Mouse (Mus musculus): Measurements from ENCODE around the gene Ap5z1. TPM values are rescaled to one million over a fixed set of nuclear protein-coding genes. Genes with fewer than 3 reads are reported as not detected.

Gene Ap5z1
- polyA plus RNA-seq, 1 experiment from 2014 or later, result 13.9 TPM

DNA sequence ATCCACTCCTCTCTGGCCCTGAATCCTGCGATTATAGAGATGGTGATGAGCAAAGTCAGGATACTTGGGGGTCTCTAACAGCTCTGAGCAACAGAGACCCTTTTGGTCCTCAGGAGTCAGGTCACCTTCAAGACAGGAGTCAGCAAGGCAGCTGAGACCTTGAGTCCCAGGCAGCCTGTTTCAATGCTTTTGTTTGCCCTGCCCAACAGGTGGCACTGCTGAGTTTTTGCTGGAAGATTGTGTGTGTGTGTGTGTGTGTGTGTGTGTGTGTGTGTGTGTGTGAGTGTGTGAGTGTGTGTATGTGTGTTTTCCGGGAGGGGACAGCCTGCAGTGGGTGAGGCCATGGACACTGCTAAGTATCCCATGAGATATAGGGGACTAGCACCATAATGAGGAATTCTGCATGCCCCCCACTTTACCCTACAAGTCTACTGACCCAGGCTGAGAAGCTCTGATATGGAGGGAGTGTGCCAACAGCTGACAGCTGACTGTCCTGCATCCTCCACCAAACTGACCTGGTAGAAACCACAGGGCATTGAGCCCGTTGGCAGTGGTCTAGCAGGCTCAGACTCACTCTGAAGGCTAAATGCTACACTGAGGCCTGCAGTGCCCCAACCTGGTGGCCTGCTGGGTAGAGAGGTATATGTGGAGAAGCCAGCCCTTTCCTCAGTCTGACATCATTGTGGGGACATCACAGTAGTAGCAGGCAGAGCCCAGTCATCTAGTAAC is 42.1 kb downstream of the Ap5z1 start:
- no peak overlapping the region for H3K4me3 ChIP-seq (replicated peaks; ENCODE audit: low read depth, low read length)
- H3K4me1 ChIP-seq (ENCODE audit: control insufficient read depth, insufficient read depth, low read length), result peaks cover 12% of the 10 kb centered on the region
- no peak for DNase-seq
- H3K36me3 ChIP-seq (ENCODE audit: control insufficient read depth, insufficient read depth, low read length), result 0 out of 2 replicates have a peak, but pooled peaks cover 9% of the 10 kb centered on the region
- ATAC-seq (ENCODE audit: low FRiP score, low TSS enrichment), result no peak
- no peaks in the 10 kb centered on the region for H3K9me3 ChIP-seq (ENCODE audit: control insufficient read depth, low read length)
- no peak overlapping the region for H3K4me2 ChIP-seq (ENCODE audit: low read length)
- no peaks in the 10 kb centered on the region for H3K27me3 ChIP-seq (ENCODE audit: control insufficient read depth, insufficient read depth, low read length)
- WGBS, result 85% methylated on average over 3 of the region's 3 CpGs
- H3K27ac ChIP-seq (replicated peaks; ENCODE audit: low read depth, low read length), result no peak overlapping the region
- H3K9ac ChIP-seq (replicated peaks; ENCODE audit: low read length), result no peak overlapping the region

- peak overlapping the region; percentile 51 for H3K4me2 ChIP-seq (ENCODE audit: low read length)
- peak overlapping the region; percentile 60 for H3K9ac ChIP-seq (replicated peaks; ENCODE audit: low read length)
- H3K4me1 ChIP-seq (ENCODE audit: control insufficient read depth, insufficient read depth, low read length), result peaks cover 12% of the 10 kb centered on the region
- H3K36me3 ChIP-seq (ENCODE audit: control insufficient read depth, insufficient read depth, low read length), result 0 out of 2 replicates have a peak, but pooled peaks cover 9% of the 10 kb centered on the region
- peak; percentile 61 for DNase-seq
- peak overlapping the region; percentile 26 for H3K4me3 ChIP-seq (replicated peaks; ENCODE audit: low read depth, low read length)
- H3K27ac ChIP-seq (replicated peaks; ENCODE audit: low read depth, low read length), result peak overlapping the region; percentile 84
- H3K9me3 ChIP-seq (ENCODE audit: control insufficient read depth, low read length), result no peaks in the 10 kb centered on the region
- no peaks in the 10 kb centered on the region for H3K27me3 ChIP-seq (ENCODE audit: control insufficient read depth, insufficient read depth, low read length)
- WGBS, result 6% methylated on average over 15 of the region's 15 CpGs
- no peak; the same call in 1 of the 2 replicates for ATAC-seq (ENCODE audit: low FRiP score, low TSS enrichment)
Observed at GRCm38 (mm10) chr5:142509141-142510060, 45.7 kb downstream of the Ap5z1 start.

DNA sequence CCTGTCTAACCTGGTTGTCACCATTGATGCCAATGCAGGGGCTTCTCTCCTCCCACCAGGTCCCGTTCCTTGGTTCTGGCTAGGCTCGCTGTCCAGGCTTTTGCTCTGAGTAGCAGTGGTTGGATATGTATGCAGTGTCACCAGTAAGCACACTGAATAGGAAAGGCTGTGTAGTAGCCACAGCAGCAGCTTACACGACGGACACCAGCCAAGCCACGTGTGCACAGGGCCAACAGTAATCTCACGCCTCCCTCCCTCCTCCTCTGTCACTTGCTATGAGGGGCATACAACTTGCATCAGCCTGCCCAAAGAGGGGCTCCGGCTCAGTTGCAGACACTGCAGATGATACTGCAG is 46.3 kb downstream of the Ap5z1 start:
- Histone ChIP-seq H3K4me1 (ENCODE audit: control insufficient read depth, insufficient read depth, low read length) (peaks cover 12% of the 10 kb centered on the region), H3K9me3 (ENCODE audit: control insufficient read depth, low read length) (no peaks in the 10 kb centered on the region), H3K36me3 (ENCODE audit: control insufficient read depth, insufficient read depth, low read length) (0 out of 2 replicates have a peak, but pooled peaks cover 9% of the 10 kb centered on the region), H3K4me3 (replicated peaks; ENCODE audit: low read depth, low read length) (no peak overlapping the region), H3K27me3 (ENCODE audit: control insufficient read depth, insufficient read depth, low read length) (no peaks in the 10 kb centered on the region), H3K4me2 (ENCODE audit: low read length) (no peak overlapping the region), H3K27ac (replicated peaks; ENCODE audit: low read depth, low read length) (peak overlapping the region; percentile 84), H3K9ac (replicated peaks; ENCODE audit: low read length) (peak overlapping the region; percentile 60; the same call in 1 of the 2 replicates)
- 34% methylated on average over 7 of the region's 7 CpGs for WGBS
- DNase-seq (peak; percentile 31), ATAC-seq (ENCODE audit: low FRiP score, low TSS enrichment) (no peak)

DNA sequence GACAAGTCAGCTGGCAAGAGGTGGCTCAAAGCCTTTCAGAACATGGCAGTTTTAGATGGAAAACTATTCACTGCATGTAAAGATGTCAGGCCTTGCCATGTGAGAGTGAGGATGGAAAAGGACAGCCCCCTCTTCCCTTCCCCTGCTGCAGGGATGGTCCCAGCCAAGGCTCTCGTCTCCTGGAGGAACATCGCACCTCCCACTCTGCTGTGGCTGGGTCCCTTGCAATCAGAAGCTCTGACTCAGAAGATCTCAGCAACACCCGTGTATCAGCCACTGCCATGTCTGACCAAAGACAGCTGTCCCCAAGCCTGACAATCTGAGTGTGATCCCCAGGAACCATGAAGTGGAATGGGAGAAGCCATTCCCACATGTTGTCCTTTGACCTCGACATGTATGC is 48.4 kb downstream of the Ap5z1 start:
- peaks cover 12% of the 10 kb centered on the region for H3K4me1 ChIP-seq (ENCODE audit: control insufficient read depth, insufficient read depth, low read length)
- no peaks in the 10 kb centered on the region for H3K9me3 ChIP-seq (ENCODE audit: control insufficient read depth, low read length)
- ATAC-seq (ENCODE audit: low FRiP score, low TSS enrichment), result no peak
- no peak overlapping the region for H3K4me3 ChIP-seq (replicated peaks; ENCODE audit: low read depth, low read length)
- no peaks in the 10 kb centered on the region for H3K27me3 ChIP-seq (ENCODE audit: control insufficient read depth, insufficient read depth, low read length)
- no peaks in the 10 kb centered on the region for H3K36me3 ChIP-seq (ENCODE audit: control insufficient read depth, insufficient read depth, low read length)
- H3K27ac ChIP-seq (replicated peaks; ENCODE audit: low read depth, low read length), result no peak overlapping the region
- no peak for DNase-seq
- 83% methylated on average over 4 of the region's 4 CpGs for WGBS
- no peak overlapping the region for H3K9ac ChIP-seq (replicated peaks; ENCODE audit: low read length)
- no peak overlapping the region for H3K4me2 ChIP-seq (ENCODE audit: low read length)

DNA sequence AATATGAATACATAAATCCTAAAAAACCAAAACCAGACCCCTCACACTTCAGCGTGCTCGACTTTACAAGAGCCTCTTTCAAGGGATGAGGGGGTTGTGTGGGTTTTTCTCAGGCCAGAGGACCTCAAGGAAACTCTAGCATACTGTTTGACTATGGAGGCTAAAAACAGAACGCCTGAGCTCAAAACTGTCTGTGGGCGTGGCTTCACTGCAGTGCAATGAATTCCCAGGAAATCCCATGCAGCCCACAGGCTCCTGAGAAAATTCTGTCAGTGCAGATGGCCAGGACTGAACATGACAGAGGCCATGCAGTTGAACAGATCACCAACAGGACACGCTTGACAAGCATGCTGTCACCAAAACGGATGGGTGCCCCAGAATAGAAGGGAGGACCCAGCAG is 55.2 kb downstream of the Ap5z1 start:
- Histone ChIP-seq H3K27ac (replicated peaks; ENCODE audit: low read depth, low read length) (no peak overlapping the region), H3K9ac (replicated peaks; ENCODE audit: low read length) (no peak overlapping the region), H3K4me3 (replicated peaks; ENCODE audit: low read depth, low read length) (no peak overlapping the region), H3K36me3 (ENCODE audit: control insufficient read depth, insufficient read depth, low read length) (no peaks in the 10 kb centered on the region), H3K4me2 (ENCODE audit: low read length) (no peak overlapping the region), H3K27me3 (ENCODE audit: control insufficient read depth, insufficient read depth, low read length) (no peaks in the 10 kb centered on the region), H3K9me3 (ENCODE audit: control insufficient read depth, low read length) (no peaks in the 10 kb centered on the region), H3K4me1 (ENCODE audit: control insufficient read depth, insufficient read depth, low read length) (no peaks in the 10 kb centered on the region)
- DNase-seq (no peak), ATAC-seq (ENCODE audit: low FRiP score, low TSS enrichment) (no peak)
- WGBS, result 71% methylated on average over 6 of the region's 6 CpGs

DNA sequence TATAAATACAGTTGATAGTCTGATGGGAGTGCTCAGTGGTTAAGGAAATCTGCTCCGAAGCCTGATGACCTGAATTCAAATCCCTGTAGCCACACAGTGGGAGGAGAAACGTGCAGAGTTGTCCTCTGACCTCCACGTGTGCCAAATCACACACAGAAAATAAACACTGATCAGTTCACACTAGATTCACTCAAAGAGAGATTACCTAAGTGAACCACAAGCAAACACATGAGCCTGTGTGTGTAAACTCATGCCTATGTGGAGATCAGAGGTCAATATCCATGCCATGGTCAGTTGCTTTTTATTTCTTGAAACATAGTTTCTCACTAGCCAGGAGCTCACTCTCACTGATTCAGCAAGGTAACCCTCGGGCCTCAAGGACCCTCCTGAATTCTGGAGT is 56.6 kb downstream of the Ap5z1 start:
- no peak overlapping the region for H3K4me3 ChIP-seq (replicated peaks; ENCODE audit: low read depth, low read length)
- H3K4me1 ChIP-seq (ENCODE audit: control insufficient read depth, insufficient read depth, low read length), result no peaks in the 10 kb centered on the region
- no peak for ATAC-seq (ENCODE audit: low FRiP score, low TSS enrichment)
- WGBS, result 79% methylated on average over 4 of the region's 4 CpGs
- DNase-seq, result no peak
- no peaks in the 10 kb centered on the region for H3K9me3 ChIP-seq (ENCODE audit: control insufficient read depth, low read length)
- no peak overlapping the region for H3K4me2 ChIP-seq (ENCODE audit: low read length)
- H3K9ac ChIP-seq (replicated peaks; ENCODE audit: low read length), result no peak overlapping the region
- H3K27ac ChIP-seq (replicated peaks; ENCODE audit: low read depth, low read length), result no peak overlapping the region
- no peaks in the 10 kb centered on the region for H3K36me3 ChIP-seq (ENCODE audit: control insufficient read depth, insufficient read depth, low read length)
- H3K27me3 ChIP-seq (ENCODE audit: control insufficient read depth, insufficient read depth, low read length), result no peaks in the 10 kb centered on the region

GRCm38 (mm10) chr5:142521195-142521866 is 57.6 kb downstream of the Ap5z1 start:
- no peaks in the 10 kb centered on the region for H3K27me3 ChIP-seq (ENCODE audit: control insufficient read depth, insufficient read depth, low read length)
- no peak overlapping the region for H3K4me3 ChIP-seq (replicated peaks; ENCODE audit: low read depth, low read length)
- WGBS, result 87% methylated on average over 11 of the region's 11 CpGs
- ATAC-seq (ENCODE audit: low FRiP score, low TSS enrichment) (no peak), DNase-seq (no peak)
- no peaks in the 10 kb centered on the region for H3K9me3 ChIP-seq (ENCODE audit: control insufficient read depth, low read length)
- H3K27ac ChIP-seq (replicated peaks; ENCODE audit: low read depth, low read length), result no peak overlapping the region
- no peak overlapping the region for H3K4me2 ChIP-seq (ENCODE audit: low read length)
- H3K9ac ChIP-seq (replicated peaks; ENCODE audit: low read length), result no peak overlapping the region
- no peaks in the 10 kb centered on the region for H3K4me1 ChIP-seq (ENCODE audit: control insufficient read depth, insufficient read depth, low read length)
- H3K36me3 ChIP-seq (ENCODE audit: control insufficient read depth, insufficient read depth, low read length), result no peaks in the 10 kb centered on the region

DNA sequence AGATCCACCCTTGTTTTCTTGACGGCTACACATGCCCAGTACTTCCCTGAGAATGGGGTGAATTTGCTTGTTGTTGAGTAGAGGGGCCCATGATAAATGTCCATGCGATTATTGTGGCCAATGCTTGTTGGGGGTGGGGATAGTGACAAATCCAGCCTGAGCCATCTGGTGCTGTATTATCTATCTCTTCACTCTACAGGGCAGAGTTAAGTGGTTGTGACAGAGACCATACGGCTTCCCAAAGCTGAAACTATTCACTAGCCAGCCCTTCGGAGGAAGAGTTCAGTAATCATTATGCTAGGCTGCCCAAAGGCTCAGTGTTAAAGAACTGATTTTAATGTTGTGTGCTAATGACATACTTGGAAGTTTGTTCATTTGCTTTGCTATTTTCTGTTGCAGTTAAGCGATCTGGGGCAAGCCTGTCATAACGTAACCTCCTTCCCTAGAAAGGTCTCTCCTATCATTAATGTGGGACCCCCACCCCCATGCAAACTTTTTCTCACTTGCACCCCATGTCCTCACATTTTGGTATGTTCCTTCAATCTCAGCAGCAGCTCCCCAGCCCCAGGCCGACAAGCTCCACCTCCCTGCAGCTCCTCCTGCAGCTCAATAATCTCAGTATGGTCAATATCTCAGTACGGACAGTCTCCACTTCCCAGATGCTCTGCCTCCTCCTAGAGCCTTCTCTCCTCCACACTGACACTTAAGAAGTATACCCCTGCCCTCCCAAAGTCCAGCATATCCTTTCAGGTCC is 61.1 kb downstream of the Ap5z1 start:
- Histone ChIP-seq H3K9me3 (ENCODE audit: control insufficient read depth, low read length) (no peaks in the 10 kb centered on the region), H3K9ac (replicated peaks; ENCODE audit: low read length) (no peak overlapping the region), H3K4me2 (ENCODE audit: low read length) (no peak overlapping the region), H3K27ac (replicated peaks; ENCODE audit: low read depth, low read length) (no peak overlapping the region), H3K36me3 (ENCODE audit: control insufficient read depth, insufficient read depth, low read length) (no peaks in the 10 kb centered on the region), H3K4me1 (ENCODE audit: control insufficient read depth, insufficient read depth, low read length) (no peaks in the 10 kb centered on the region), H3K4me3 (replicated peaks; ENCODE audit: low read depth, low read length) (no peak overlapping the region), H3K27me3 (ENCODE audit: control insufficient read depth, insufficient read depth, low read length) (no peaks in the 10 kb centered on the region)
- DNase-seq (no peak), ATAC-seq (ENCODE audit: low FRiP score, low TSS enrichment) (no peak)
- 61% methylated on average over 8 of the region's 8 CpGs for WGBS
